Mouse (Mus musculus) embryonic fibroblast, embryonic 13.5 days (primary cell): ENCODE measurements at regions not wholly inside any gene's neighbourhood (a gene's known extent, or its start where the extent isn't known, plus 50 kb on each side); places are given as distances from the start of the nearest gene placed in this dataset.

Experiments
- CTCF ChIP-seq: IDR thresholded peaks from 2 replicates; pipeline ENCODE4 v1.5.1; 2011; ENCODE audit warnings: mild to moderate bottlenecking, control low read depth, low read length, moderate library complexity, borderline replicate concordance; ENCODE audit not compliant: insufficient read depth
- POLR2A ChIP-seq: IDR thresholded peaks from 2 replicates; pipeline ENCODE4 v1.6.1; 2011; ENCODE audit warnings: low read depth, mild to moderate bottlenecking, control low read depth, low read length, moderate library complexity

GRCm38 (mm10) chr3:52651862-52652475, 365.1 kb downstream of the Cog6 start:
- no peak for TF ChIP-seq POLR2A
- no peak for TF ChIP-seq CTCF
